Mouse (Mus musculus): ENCODE measurements around the gene Gm28490.
"Not testable (repeated sequence)": the region's sequence is repeated elsewhere in the genome, so short reads cannot be mapped to it uniquely, and the experiment has no call there.

The Gm28490 gene

GRCm38 (mm10) chrY:31634656-31635055 is at the start of gene Gm28490:
Gm28490 (minus strand) TSS chrY:31634756.
- DNase-seq (ENCODE audit: low spot score) = not testable (repeated sequence)

Data from urinary bladder, postnatal 14 days (tissue).